Mouse (Mus musculus) kidney, embryonic 16.5 days (tissue): ENCODE data around the gene Selenoo. TPM values are rescaled to one million over a fixed set of nuclear protein-coding genes. Genes with fewer than 3 reads are reported as not detected.

ENCODE experiments used
- polyA plus RNA-seq: library from polyadenylated mRNA; unstranded; fragments of >200 nt; fragmentation: Nextera tagmentation; extraction: Ambion mirVana; gene quantifications from 2 replicates; pipeline ENCODE4 v1.2.1, GENCODE M21; 2015

Gene Selenoo
- polyA plus RNA-seq, 1 experiment from 2014 or later, result 19.7 TPM

Other genes with a start within 250 kb of the Selenoo start
- 59.6 and 77.7 TPM in 2 replicates for gene Pim3, start 226.9 kb upstream of the Selenoo start, polyA plus RNA-seq
- not detected in 2 replicates for gene Ttll8, start 134.7 kb upstream of the Selenoo start, polyA plus RNA-seq
- gene Mlc1, start 110.1 kb upstream of the Selenoo start, polyA plus RNA-seq, result 0.06 TPM in 1 of 2 replicates, not detected in the other
- gene Mov10l1, start 106.2 kb upstream of the Selenoo start, polyA plus RNA-seq, result 0.31 TPM in 1 of 2 replicates, not detected in the other
- gene Panx2, start 29.4 kb upstream of the Selenoo start, polyA plus RNA-seq, result 0.04 and 0.23 TPM in 2 replicates
- gene Trabd, start 14.0 kb upstream of the Selenoo start, polyA plus RNA-seq, result 53.8 and 60.3 TPM in 2 replicates
- gene Tubgcp6, start 34.0 kb downstream of the Selenoo start, polyA plus RNA-seq, result 14.7 and 17.8 TPM in 2 replicates
- 23.4 and 25.8 TPM in 2 replicates for gene Hdac10, start 39.6 kb downstream of the Selenoo start, polyA plus RNA-seq
- 15.5 and 16.2 TPM in 2 replicates for gene Mapk12, start 51.6 kb downstream of the Selenoo start, polyA plus RNA-seq
- gene Mapk11, start 60.5 kb downstream of the Selenoo start, polyA plus RNA-seq, result 16.0 and 16.4 TPM in 2 replicates
- 184 and 188 TPM in 2 replicates for gene Plxnb2, start 91.7 kb downstream of the Selenoo start, polyA plus RNA-seq
- gene Dennd6b, start 107.4 kb downstream of the Selenoo start, polyA plus RNA-seq, result 20.4 and 21.9 TPM in 2 replicates
- 24.0 and 26.7 TPM in 2 replicates for gene Ppp6r2, start 122.5 kb downstream of the Selenoo start, polyA plus RNA-seq
- 49.3 and 52.0 TPM in 2 replicates for gene Sbf1, start 226.2 kb downstream of the Selenoo start, polyA plus RNA-seq
- gene Adm2, start 233.6 kb downstream of the Selenoo start, polyA plus RNA-seq, result 0.98 and 1.5 TPM in 2 replicates
- 17.0 and 28.6 TPM in 2 replicates for gene Miox, start 245.3 kb downstream of the Selenoo start, polyA plus RNA-seq